Mouse (Mus musculus): Measurements from ENCODE around the gene Abcc8. TPM values are rescaled to one million over a fixed set of nuclear protein-coding genes. Genes with fewer than 3 reads are reported as not detected.

Gene Abcc8
- total RNA-seq, 2 experiments from 2014 or later, result 40.7 to 52.5 TPM

DNA sequence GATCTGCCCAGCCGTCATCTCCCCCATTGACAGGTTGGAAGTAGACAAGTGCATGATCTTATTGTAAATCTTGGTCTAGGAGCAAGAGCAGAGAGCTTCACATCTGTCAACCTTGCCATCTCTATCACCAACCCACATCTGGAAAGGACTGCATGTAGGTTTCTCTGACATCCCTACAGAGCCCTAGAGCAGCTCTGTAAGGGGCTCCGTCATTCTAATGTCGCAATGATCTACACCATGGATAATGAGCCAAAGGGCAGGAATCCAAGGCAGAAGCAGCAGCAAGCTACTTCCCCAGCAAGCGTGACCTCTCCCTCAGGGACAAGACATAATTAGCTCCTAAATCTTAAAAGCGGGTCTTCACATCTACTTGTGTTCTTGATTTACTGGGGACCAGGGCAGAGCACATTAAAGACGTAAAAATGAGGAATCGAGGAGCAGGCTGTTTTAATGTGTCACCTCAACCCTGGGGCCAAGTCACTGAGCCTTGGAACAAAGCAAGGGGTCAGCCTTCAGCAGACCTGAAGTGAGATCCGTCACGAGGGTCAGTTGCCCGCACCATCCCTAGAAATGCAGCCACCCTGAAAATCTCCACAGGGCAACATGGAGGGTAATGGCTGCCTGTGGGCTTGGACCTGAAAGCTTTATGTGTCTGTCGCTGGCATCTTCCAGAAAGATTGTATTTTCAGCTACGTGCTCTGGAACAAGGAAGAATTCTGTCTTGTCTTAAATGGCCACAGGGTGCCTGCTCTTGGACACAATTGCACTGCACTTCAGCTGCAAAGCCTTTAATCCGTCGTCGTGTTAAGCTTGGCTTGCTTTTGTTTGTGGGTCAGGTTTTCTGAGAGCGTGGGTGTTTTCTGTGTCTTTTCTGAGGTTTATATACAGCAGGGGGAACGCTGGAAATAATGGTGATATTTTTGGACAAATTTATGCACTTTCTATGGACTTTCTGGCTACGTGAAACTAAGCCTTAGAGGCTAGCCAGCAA, 25.0 kb downstream of the Abcc8 start:
- no peak for DNase-seq

GRCm38 (mm10) chr7:46152819-46153351, 26.9 kb downstream of the Abcc8 start:
- peak; percentile 32 to 45 for DNase-seq

GRCm38 (mm10) chr7:46147417-46147816, 32.4 kb downstream of the Abcc8 start:
- no peak for DNase-seq

- no peak for DNase-seq
These were observed 33.0 kb downstream of the Abcc8 start for GRCm38 (mm10) chr7:46146675-46147308.

DNA sequence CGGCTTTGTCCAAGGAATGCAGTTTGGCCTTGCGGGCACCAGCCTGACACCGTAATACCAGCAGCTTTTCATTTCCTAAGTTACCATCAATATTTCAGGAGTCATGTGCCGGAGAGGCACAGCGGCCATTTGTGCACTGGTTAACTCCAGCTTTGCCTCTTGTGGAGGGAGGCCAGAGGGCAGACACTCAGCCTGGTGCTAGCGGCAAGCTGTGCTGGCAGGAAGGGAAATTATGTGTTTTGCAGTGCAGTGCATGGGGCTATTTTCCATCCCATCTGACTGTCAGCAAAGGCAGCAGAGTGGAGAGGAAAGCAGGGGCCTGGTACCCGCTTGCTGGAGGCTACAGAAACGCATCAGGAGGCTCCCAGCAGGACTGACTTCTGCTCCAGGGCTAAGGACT, 35.8 kb downstream of the Abcc8 start:
- no peak for DNase-seq

- DNase-seq, result no peak
These were observed 41.4 kb downstream of the Abcc8 start for GRCm38 (mm10) chr7:46138329-46138930.

- peak; percentile 40 to 41 for DNase-seq
These were observed 46.0 kb downstream of the Abcc8 start for GRCm38 (mm10) chr7:46133858-46134257.

GRCm38 (mm10) chr7:46132229-46132628, 47.6 kb downstream of the Abcc8 start:
- DNase-seq, result no peak

DNA sequence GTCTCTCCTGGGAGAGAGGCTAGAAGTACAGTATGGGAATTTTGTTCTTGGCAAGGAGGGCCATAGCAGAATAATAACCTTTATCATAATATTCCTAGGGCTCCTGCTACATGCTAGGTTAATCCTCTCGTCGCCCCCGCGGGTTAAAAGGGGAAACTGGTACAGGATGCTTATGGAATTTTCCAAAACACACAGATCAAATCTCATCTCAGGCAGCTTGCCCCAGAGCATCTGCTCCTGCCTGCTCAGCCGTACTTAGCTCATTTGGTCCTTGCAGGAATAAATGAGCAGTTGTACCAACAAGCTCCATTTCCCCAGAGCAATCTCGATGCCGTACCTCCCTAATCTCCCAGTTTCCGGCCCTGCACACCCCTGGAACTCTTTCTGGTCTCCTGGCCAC, 48.0 kb downstream of the Abcc8 start:
- no peak for DNase-seq

- no peak for DNase-seq
These were observed 48.6 kb downstream of the Abcc8 start for GRCm38 (mm10) chr7:46131266-46131665.

DNA sequence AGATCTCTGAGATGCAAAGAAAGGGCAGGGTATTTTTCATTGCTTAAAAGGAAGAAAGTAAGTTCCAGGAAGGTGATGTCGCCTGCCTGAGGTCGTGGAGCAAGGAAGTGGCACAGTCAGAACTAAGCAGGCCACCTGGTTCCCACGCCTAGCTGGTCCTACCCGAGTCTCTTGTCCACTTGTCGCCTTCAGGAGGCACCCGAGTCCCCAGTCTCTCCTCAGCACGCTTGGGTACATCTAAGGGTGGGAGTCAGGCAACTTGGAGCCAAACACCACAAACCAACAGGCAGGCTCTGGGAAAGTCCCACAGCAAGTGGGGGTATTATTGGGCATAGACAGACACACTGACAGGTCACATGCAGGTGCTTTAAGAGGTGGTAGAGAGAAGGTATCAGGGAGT, 49.1 kb downstream of the Abcc8 start:
- DNase-seq, result no peak

- DNase-seq, result no peak
These were observed 50.2 kb downstream of the Abcc8 start for GRCm38 (mm10) chr7:46129463-46130179.

GRCm38 (mm10) chr7:46128196-46128595, 51.6 kb downstream of the Abcc8 start:
- DNase-seq, result no peak

DNA sequence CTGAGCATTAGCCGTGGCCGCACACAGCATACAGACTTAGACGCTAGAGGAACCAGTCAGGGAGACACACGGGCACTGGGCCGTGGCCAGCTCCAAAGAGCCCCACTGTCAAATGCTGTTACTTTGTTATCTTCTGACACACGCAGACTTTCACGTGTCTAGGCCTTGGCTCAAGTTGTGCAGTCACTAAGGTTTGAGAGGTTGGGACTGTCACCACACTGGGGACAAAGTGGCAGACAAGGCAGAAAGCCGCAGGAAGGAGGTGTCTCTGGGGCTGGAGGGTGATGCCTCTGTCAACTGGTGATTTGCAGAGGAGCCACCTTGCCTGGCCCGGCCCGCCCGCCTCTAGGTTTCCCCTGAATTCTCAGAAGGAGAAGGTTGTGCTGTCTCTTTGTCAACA, 54.5 kb downstream of the Abcc8 start:
- DNase-seq, result peak; percentile 42 to 44

- no peak for DNase-seq
These were observed 55.4 kb downstream of the Abcc8 start for GRCm38 (mm10) chr7:46124460-46124859.

GRCm38 (mm10) chr7:46122964-46123363, 56.9 kb downstream of the Abcc8 start:
- DNase-seq, result no peak

- peak in 1 of 2 experiments; percentile 26 for DNase-seq
These were observed 62.8 kb downstream of the Abcc8 start for GRCm38 (mm10) chr7:46117035-46117434.

GRCm38 (mm10) chr7:46116118-46116581, 63.7 kb downstream of the Abcc8 start:
- peak; percentile 75 to 82 for DNase-seq

GRCm38 (mm10) chr7:46113435-46113834, 66.4 kb downstream of the Abcc8 start:
- peak; percentile 57 to 72 for DNase-seq

DNA sequence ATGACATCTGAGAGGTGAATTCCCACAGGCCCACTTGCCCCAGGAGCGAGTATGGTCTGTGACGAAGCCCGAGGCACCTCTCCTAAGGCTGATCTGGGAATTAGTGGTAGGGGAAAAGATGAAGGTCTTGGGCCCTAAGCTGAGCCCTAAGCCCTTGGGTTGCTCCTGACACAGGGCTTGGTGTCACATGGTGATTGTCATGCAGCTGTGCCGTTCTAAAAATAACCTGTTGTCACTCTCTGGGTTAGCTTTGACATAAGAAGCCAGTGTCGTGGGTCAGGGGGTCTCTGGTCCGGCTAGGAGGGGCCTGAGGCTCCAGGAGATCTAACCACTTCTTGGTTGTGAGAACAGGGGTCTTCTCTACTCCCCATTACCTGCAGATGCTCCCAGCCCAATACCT, 67.9 kb downstream of the Abcc8 start:
- DNase-seq, result no peak

DNA sequence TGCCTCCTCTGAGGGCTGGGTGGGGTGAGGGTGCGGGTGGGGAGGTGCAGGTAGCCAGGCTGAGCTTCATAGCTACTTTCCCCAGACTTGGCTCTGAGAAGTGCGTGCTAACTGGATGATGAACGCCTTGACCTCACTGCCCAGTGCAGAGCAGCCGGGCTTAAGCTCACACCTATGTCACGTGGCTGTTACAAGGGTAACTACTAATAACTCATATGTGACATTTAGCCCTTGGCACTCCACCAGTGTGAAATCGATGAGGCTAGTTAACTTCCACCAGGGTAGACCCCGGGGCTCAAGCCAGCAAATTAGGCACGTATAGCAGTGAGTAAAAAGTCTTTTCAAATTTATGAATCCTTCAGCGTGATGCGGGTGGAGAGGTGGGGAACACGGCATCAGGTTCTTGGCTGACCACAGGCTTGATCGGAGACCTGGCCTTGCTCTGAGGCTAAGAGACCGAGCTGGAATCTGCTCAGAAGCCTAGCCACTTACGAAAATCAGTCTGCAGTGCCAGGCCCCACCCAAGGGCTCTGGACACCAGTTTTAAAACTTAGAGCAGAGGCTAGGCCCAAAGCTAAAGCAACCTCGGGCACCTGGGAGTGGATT, 68.5 kb downstream of the Abcc8 start:
- peak in 1 of 2 experiments; percentile 41 for DNase-seq

Data from heart, adult 18-20 months (tissue).